Mouse (Mus musculus) testis, adult 2 months (tissue): ENCODE measurements around the gene Gpatch2.

ENCODE experiments used
- CTCF ChIP-seq: fragments of 200-500 bp; IDR thresholded peaks from 2 replicates; pipeline ENCODE4 v1.5.1; 2012; ENCODE audit warnings: low read depth, mild to moderate bottlenecking, inconsistent platforms, low read length, moderate library complexity; ENCODE audit not compliant: control insufficient read depth, insufficient read depth, insufficient replicate concordance
- POLR2A ChIP-seq: fragments of 200-500 bp; IDR thresholded peaks from 2 replicates; pipeline ENCODE4 v1.6.1; 2012; ENCODE audit warnings: low read depth, mild to moderate bottlenecking, inconsistent platforms, low read length, moderate library complexity; ENCODE audit not compliant: control insufficient read depth

- no peak for TF ChIP-seq POLR2A
- no peak for TF ChIP-seq CTCF
These were observed 83.9 kb downstream of the Gpatch2 start for GRCm38 (mm10) chr1:187299236-187299635.
